Mouse (Mus musculus): ENCODE results near the gene Nol11.

The Nol11 gene

DNA sequence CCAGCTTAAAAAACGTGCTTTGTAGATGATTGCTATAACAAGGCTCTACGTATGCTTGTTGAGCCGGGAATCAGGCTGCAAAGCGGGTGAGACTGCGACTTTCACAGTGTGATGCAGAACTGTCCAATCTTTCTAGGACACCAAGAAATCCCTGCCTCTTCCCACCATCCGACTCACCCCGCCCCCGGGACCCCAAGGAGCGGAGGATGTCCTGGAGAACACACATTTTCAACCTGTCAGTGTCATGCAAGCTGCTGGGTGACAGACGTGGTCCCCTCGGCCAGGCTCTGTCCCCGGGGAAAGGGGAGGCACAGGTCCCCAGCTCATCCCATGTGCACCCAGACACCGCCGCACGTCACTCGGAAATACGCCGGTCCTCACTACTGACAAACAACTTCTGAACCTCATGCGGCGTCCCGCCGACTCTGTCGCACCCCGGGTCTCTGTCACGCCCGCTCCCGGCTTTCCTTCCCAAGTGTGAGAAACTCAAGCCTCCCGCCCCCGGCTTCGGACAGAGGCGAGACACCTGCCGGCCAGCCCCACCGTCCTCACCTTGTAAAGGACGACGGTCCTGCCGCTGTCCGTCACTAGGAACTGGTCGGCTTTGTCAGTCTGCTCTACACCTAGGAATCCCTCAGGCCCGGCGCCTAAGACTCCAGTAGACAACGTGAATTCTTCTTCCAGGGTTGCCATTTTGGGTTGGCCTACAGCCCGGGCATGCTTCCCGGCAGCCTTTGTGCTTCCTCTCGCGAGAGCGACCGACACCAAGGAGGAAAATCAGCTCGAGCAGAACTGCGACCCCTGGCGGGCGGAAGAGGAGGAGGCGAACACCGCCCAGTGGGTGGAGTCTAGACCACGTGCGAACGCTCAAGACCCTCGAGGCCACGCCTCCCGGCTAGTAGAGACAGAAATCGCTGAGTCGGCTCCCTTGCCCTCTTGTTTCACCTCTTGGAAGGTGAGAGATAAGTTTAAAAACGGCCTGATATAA lies at the start of gene Nol11:
Gene Nol11, minus strand, starts transcription at position 817 of the 988 bp plus-strand sequence.
- DNase-seq (ENCODE audit: low spot score) = peak; percentile 100

DNA sequence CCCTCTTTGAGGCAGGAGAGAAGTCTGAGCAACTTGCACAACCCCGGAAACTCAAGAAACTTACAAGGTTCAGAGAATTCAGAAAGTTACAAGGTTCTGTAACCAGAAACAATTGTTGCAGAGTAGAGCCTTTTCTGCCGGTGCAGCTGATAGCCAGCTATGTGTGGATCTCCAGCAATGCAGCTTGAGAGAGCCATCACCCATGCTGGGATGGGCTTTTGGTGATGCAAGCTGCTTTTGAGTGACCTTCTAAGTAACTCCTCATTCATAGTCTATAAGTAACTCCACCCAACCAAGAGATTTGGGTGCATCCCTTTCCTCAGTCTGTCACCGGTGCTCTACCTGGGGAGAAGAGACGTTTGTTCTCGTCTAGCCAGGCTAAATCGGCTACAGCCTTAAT lies 49.3 kb upstream of the Nol11 start:
- no peak for DNase-seq (ENCODE audit: low spot score)

DNA sequence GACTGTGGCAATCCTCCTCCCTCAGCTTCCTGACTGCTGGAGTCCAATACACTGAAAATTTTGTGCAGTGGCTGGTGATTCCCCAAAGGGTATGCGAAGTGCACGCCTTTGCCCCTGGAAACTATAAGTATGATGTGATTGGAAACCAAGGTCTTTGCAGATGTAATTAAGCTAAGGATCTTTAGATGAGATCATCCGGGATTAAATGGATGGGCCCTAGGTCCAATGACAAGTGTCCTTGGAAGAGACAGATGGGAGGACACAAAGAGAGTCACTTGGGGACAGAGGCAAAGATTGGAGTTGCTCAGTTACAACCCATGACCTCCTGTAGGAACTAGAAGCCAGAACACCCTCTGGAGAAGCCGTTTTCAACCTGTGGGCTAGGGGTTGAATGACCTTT lies 48.4 kb upstream of the Nol11 start:
- no peak for DNase-seq (ENCODE audit: low spot score)

DNA sequence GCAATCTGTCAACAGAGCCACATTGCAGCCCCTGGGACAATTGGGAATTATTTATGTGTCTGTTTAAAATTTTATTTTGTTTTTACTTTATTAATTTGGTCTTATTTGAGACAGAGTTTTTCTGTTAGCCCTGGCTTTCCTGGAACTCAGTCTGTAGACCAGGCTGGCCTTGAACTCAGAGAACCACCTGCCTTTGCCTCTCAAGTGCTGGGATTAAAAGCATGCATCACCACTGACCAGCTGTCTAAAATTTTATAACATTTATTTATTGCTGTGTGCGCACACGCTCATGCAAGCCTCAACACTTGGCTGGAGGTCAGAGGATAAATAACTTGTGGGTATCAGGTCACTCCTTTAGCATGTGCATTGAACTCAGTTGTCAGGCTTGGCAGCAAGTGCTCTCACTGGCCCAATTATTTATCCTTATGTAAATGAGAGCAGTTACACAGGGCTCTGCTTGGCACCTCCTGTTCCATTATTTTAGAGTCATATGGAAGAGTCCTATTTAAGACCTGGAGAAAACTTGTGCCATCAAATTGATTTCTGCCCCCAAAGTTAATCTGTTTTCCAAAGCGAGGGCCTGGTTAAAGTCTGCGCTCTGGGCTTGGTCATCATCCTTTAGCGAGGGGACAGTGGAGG lies 44.2 kb upstream of the Nol11 start:
- no peak for DNase-seq (ENCODE audit: low spot score)

DNA sequence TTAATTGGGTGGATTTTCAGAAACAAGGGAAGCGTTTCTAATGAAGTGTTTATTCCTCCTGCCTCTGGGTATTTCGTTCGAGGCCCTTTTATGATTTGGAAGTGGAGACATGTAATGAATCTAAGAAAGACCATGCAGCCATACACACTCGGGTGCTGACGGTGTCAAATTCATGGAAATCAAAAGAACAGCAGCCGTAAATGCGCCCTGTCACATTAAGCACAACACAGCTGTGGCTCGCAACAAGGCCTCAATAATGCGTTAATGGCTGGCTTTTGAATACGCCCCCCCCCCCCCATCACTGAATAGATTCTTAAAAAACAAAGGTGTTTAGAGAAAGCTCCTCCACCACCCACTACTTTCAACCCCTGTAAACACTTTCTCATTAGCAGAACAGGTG lies 40.9 kb upstream of the Nol11 start:
- DNase-seq (ENCODE audit: low spot score) = no peak

DNA sequence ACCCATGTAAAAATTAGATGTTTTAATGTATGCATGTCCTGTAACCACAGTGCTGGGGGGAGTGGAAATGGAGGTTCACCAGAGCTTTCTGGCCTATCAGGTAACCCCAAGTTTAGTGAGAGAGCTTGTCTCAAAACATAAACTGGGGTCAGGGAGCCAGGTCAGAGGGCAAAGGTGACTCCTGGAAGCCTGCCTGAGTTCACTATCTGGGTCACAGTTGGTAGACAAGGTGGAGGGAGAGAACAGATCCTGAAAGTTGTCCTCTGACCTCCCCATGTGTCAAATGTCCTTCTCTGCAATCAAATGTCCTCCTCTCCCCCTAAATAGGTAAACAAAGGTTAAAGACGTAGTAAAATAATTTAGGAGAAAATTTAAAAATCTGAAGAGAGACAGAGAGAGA lies 37.2 kb upstream of the Nol11 start:
- no peak for DNase-seq (ENCODE audit: low spot score)

DNA sequence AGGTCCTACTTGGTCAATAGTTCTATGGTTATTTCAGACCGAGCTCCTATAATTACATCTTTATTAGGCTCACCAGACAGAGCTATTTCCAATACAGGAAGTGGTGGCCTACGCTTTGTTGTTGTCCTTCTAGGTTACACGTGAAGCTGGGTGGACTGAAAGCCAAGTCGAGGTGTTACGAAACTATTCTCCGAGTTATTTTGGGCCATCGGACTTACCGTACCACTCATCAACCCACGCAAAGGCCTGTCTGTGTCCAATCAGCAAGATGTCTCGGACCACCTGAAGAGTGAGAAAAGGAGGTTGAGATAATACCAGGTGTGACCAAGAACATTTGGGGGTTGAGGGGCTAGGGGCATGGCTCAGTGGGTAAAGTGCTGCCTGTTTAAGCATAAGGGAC lies 36.8 kb upstream of the Nol11 start:
- no peak for DNase-seq (ENCODE audit: low spot score)

DNA sequence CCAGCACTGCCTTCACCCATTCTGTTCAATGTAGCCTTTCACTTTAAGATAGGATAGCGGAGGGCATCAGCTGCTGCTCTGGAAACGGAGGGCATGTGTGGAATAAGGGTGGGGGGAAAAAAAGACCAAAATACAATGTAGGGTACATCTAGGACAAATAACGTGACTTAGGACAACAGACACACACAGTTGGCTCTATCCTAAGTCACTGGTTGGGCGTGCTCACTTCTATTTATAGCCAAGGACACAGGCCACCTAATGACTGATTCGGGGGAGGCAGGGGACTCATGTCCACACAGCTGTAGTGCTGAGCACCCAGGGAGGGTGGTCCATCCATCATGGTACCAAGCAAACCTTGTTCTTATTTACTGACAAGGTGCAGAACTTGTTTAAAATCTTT lies 36.1 kb upstream of the Nol11 start:
- DNase-seq (ENCODE audit: low spot score) = no peak

DNA sequence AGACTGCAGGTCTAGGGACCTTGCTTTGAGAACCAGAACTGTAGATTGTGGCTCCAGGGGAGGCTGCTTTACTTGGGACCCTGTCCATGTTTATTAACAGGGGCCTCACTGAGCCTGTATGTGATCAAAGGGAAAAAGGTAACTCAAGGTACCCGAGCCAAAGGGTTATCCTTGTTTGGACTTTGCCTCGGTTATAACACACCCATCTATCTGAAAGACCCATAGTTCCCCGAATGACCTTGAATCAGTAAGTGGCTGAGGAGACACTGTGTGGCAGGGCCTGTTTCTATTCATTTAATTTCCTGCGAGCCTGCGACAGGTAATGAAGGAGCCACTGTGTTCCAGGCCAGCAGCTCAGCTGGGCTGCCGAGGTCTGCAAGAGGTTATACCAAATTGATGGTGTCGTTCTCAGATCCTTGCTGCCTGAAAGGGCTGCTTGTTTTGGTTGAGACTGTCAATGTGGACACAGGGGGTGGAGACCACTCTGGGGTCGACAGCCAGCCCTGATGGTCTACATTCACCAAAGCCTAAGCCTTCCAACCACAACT lies 34.6 kb upstream of the Nol11 start:
- DNase-seq (ENCODE audit: low spot score) = peak; percentile 5

DNA sequence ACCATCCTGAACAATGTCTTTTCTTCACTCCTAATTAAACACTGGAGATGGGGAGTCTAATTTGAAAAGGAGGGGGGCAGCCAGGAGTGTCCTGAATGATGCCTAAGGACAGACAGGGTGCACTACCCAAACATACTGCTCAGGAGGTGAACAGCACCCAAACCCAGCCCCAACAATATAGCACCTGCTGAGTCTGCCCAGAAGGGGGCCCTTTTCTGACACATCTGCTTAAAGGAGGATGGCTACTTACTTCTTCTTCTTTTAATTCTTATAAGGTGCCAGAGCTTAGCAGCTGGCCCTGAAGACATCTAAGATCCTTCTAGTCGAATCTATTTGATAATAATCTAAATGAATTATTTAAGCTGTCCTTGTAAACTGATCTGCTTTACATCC lies 34.0 kb upstream of the Nol11 start:
- no peak for DNase-seq (ENCODE audit: low spot score)

DNA sequence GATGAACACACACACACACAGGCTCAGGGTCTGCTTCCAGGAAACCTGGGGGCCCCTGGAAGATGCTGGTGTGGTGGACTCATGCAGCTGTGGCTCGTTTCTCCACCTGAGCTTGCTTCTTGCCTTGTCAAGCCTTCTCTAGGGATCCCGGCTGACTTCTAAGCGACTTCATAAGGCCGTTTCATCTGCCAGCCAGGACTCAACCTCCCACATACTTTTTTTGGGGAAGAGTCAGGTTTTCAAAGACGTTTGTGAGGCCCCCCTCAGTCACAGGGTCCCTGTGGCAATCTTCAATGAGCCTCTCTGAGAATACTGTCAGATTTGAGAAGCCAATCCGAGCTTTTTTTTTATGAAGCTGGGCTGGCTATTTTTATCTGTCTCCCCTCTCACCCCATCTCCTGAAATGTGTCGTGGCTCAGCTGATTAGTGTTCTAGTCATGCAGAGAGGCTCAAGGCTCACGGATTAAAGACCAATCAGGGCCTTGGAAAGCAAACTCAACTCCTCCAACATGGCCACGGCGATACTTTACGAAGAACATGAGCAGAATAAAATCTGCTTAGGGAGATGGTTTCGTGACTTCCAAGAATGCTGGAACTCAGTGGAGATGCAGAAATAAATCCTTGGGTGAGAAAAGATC lies 33.5 kb upstream of the Nol11 start:
- no peak for DNase-seq (ENCODE audit: low spot score)

DNA sequence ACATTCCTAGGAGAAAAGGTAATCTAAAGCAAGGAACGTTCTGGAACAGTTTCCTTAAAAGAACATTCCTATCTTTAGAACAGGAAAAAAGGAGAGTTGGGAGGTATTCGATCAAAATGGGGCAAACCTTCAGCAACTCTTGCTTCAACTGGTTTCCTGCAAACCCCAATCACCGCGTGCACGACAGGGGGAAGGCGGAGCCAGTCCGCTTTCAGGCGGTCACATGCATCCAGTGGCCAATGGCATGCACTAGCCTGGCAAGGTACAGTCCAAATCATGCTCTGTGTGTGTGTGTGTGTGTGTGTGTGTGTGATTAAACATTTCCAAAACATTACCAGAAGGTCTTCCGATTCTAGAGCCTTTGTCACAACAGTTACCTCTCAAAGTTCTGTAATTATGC lies 25.9 kb upstream of the Nol11 start:
- no peak for DNase-seq (ENCODE audit: low spot score)

DNA sequence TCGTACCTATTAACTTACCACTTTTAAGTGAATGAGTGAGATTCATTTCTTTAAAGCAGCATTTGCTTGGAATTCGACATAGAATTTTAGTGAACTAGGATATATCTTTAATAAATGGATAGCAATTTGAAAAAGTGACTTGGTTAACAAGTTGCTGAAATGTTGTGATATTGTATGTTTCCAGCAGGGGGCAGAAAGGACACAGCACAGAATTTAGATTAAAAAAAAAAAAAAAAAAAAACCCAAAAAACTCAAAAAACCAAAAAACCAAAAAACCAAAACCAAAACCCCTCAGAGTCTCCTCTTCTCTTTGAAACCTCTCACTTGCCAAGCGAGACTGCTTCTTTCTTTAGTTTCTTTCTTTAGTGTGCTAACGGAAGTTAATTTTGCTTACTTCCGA lies 24.6 kb upstream of the Nol11 start:
- DNase-seq (ENCODE audit: low spot score) = peak; percentile 79

DNA sequence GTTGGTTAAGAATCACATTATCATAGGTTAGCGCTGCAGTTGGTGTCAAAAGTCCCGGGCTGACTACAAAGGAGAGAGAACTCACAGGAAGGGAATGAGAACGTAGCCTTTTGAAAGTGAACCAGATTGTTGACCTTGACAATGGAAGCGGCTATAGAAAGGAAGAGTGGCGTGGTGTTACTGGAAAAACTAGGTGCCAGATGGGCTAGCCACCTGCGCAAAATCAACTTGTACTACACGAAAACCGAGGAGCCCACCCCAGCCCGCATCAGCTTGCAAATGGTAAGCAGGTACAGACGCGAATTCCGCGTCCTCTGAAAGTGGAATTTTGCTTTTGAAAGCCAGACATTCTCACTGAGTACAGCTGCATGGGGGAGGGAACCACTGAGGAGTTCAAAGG lies 20.6 kb upstream of the Nol11 start:
- no peak for DNase-seq (ENCODE audit: low spot score)

DNA sequence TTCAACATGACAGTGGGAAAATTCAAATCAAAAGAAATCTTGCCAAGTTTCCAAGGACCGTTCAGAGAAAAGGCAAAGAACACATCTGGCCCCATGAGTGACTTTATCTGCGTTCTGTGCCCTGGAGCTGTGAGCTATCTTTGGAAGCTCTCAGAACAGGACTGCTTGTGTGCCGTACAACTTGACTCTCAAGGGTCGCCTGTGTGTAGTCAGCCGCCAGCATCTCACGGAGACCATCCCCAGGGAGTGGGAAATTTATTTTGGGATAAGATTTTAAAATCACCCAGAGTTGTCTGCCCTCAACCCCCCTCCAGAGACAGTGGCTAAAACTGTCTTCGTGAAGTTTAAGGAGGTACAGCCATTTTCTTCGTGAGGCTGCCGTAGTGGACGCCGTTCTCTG lies 12.6 kb upstream of the Nol11 start:
- no peak for DNase-seq (ENCODE audit: low spot score)

DNA sequence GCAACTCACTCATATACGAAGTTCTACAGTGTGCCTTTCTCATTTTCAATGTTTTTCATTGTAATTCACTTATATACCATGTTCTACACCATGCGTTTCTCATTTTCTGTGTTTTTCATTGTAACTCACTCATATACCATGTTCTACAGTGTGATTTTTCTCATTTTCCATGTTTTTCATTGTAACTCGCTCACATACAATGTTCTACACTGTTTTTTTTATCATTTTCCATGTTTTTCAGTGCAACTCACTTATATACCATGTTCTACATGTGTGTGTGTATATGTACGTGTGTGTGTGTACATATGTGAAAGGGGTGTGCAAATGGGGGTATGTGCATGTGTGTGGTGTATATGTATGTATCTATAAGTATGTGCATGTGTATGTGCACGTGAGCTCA lies 10.1 kb upstream of the Nol11 start:
- DNase-seq (ENCODE audit: low spot score) = no peak

DNA sequence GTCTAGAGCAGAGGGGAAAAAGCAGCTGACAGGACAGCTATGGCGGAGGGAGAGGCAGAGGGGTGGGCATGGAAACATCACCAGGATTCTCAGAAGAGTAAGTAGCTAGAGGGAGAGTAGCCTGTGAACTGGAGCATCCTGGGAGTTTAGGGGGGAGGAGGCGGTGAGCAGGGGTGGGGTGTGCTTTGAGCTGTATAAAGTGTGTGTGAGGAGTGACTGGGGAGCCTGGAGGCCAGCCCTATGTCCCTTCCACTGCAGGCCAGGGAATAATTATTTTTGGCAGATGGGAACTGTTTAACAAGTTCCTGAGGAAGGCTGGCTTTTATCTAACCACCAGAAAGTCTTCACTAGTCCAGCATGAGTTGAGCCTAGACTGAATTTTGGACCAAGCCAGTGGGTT lies 6.2 kb upstream of the Nol11 start:
- DNase-seq (ENCODE audit: low spot score) = no peak

DNA sequence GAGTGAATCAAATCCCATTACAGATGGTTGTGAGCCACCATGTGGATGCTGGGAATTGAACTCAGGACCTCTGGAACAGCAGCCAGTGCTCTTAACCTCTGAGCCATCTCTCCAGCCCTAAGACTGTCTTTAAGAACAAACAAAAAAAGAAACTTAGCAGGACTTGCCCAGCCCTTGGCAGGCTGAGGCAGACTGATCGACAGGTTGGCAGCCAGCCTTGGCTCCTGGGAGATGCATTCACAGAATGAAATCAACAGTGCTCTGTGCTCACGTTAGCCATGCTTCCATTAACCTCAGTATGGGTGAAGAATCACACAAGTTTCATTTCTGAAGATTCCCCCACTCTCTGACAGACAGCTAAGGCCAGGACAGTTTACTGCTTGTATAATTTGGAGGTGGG lies 1.2 kb upstream of the Nol11 start:
- no peak for DNase-seq (ENCODE audit: low spot score)

DNA sequence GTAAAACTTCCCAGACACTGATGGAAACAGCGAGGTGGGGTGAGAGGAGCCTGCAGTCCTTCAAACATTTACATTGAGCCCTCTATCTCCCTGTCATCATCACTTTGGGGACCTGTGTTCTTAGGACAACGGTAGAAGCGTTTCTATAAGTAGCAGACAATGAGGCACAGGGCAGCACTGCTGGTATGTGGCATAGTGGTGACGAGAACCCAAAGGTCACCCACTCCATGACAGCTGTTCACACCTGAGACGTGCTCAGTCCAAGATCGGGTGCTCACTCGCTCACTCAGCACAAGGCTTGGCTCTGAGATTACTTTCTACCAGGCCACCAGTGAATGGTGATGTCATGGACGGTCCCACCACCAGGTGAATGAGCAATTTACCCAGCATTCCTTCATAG lies 5.4 kb downstream of the Nol11 start:
- no peak for DNase-seq (ENCODE audit: low spot score)

DNA sequence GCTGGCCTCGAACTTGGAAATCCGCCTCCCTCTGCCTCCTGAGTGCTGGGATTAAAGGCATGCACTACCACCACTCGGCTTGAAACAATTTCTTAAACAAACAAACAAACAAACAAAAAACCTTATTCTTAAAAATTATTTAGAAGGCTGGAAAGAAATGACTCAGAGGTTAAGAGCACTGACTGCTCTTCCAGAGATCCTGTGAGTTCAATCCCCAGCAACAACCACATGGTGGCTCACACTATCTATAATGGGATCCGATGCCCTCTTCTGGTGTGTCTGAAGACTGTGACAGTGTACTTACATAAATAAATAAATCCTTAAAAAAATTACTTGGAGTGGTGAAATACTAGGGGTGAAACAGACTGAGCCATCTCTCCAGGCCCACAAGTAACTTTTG lies 28.0 kb downstream of the Nol11 start:
- DNase-seq (ENCODE audit: low spot score) = no peak

DNA sequence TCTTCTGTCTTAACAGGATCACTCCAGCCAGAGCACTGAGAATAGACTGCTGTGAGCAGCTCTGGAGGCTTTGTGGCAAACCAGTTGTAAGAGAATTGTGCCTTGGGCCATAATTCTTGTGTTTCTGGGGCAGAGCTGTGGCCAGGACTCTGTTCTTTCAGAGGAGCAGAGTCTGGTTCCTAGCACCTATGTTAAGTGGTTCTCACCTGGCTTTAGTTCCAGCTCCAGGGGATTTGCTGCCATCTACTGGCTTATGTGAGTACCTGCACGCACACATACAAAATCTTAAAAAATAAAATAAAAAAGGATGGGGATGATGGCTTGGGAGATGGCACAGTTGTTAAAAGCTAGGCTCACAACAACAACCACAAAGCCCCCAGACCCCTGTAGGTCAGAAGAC lies 30.1 kb downstream of the Nol11 start:
- DNase-seq (ENCODE audit: low spot score) = peak; percentile 60

DNA sequence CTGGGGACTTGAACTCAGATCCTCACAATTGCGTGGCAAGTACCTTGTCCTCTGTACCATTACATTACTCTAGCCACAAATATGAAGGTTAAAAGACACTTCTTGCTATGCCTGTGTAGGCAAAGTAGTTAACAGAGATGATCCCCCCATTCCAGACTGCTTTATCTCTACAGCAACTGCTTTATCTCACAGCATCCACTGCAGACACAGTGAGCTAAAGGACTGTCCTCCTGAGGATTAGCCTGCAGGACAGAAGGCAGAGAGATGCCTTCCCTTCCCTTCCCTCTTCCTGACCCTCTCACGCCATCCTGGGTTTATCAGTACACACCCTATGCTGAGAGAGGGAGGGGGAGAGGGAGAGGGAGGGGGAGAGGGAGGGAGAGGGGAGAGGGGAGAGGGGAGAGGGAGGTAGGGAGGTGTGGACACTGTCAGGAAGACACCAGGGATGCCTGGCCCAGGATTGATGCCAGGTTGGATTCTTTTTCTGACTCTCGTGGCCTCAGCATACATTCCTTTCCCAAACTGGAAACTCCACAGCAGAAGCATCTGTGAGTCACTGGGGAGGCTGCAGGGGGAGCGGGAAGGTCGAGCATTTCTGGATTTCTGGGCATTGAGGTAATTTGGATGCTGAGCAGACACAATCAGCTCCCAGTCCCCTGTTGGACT lies 32.1 kb downstream of the Nol11 start:
- no peak for DNase-seq (ENCODE audit: low spot score)

All from embryo, embryonic 10.5 days (tissue).